Mouse (Mus musculus): ENCODE measurements around the gene Fggy.

GRCm38 (mm10) chr4:95906141-95906540, 348.8 kb downstream of the Fggy start:
- TF ChIP-seq CTCF (IDR thresholded peaks at IDR 0.05; ENCODE audit: control insufficient read depth, insufficient read depth, insufficient read length) (no peak), MYOD1 (IDR thresholded peaks at IDR 0.05; ENCODE audit: control insufficient read depth, insufficient read length, low read depth) (no peak), CEBPB (IDR thresholded peaks at IDR 0.05; ENCODE audit: low read depth) (no peak)
